13 mouse cellular contexts compared by ENCODE assay signal in genomic region chr14:13453461-13454204, GRCm38 (mm10).
DNase-seq lines count a peak whose midpoint lies in the region; ATAC-seq lines count a peak whose summit lies in the region.
"Had no signal": no experiment of that assay in that cellular context is flagged by ENCODE, and none has a peak within 500 bp of the region (broad histone marks: within the 10 kb centered on the region; RNA-seq: fewer than 3 reads in every experiment).

No protein-coding gene starts in this region.

- H3K4me3 ChIP-seq in kidney, embryonic 15.5 days (replicated peaks) = no peak overlapping the region
- H3K4me3 ChIP-seq in embryonic facial prominence, embryonic 11.5 days (ENCODE audit: low read depth, low read length) = no peak overlapping the region
- H3K4me3 ChIP-seq in hindbrain, embryonic 16.5 days (ENCODE audit: low read length) = peak overlapping the region; percentile 20; the same call in 1 of the 2 replicates
- peak overlapping the region; percentile 19; the same call in 1 of the 2 replicates for H3K4me3 ChIP-seq in neural tube, embryonic 15.5 days (replicated peaks)
- H3K4me3 ChIP-seq: heart, embryonic 13.5 days; limb, embryonic 15.5 days had no signal

- H3K9me3 ChIP-seq in kidney, embryonic 15.5 days (replicated peaks) = no peaks in the 10 kb centered on the region
- no peaks in the 10 kb centered on the region for H3K9me3 ChIP-seq in embryonic facial prominence, embryonic 11.5 days (replicated peaks; ENCODE audit: control insufficient read depth, low read length)
- H3K9me3 ChIP-seq in hindbrain, embryonic 16.5 days (ENCODE audit: control insufficient read depth, low read length) = no peaks in the 10 kb centered on the region
- no peaks in the 10 kb centered on the region for H3K9me3 ChIP-seq in neural tube, embryonic 15.5 days (replicated peaks)
- H3K9me3 ChIP-seq: heart, embryonic 13.5 days; limb, embryonic 15.5 days had no signal

- 22% methylated on average over 3 of the region's 3 CpGs for whole genome bisulfite sequencing in kidney, embryonic 15.5 days
- 28% methylated on average over 3 of the region's 3 CpGs for WGBS in embryonic facial prominence, embryonic 11.5 days
- 14% methylated on average over 3 of the region's 3 CpGs for WGBS in hindbrain, embryonic 16.5 days
- 24% methylated on average over 3 of the region's 3 CpGs for WGBS in neural tube, embryonic 15.5 days

- H3K9ac ChIP-seq in kidney, embryonic 15.5 days = no peak overlapping the region
- no peak overlapping the region for H3K9ac ChIP-seq in embryonic facial prominence, embryonic 11.5 days (replicated peaks; ENCODE audit: low read length)
- peak overlapping the region; percentile 51 for H3K9ac ChIP-seq in hindbrain, embryonic 16.5 days (ENCODE audit: low read depth, low read length)
- peak overlapping the region; percentile 17; the same call in 1 of the 2 replicates for H3K9ac ChIP-seq in neural tube, embryonic 15.5 days (replicated peaks)
- H3K9ac ChIP-seq: heart, embryonic 13.5 days; limb, embryonic 15.5 days had no signal

- no peak overlapping the region for H3K27ac ChIP-seq in kidney, embryonic 15.5 days
- H3K27ac ChIP-seq in embryonic facial prominence, embryonic 11.5 days (replicated peaks; ENCODE audit: low read depth, low read length) = no peak overlapping the region
- H3K27ac ChIP-seq in hindbrain, embryonic 16.5 days (ENCODE audit: low read depth, low read length) = no peak overlapping the region
- H3K27ac ChIP-seq in neural tube, embryonic 15.5 days (replicated peaks) = peak overlapping the region; percentile 41; the same call in 1 of the 2 replicates
- H3K27ac ChIP-seq: heart, embryonic 13.5 days; limb, embryonic 15.5 days had no signal

- no peaks in the 10 kb centered on the region for H3K36me3 ChIP-seq in kidney, embryonic 15.5 days
- no peaks in the 10 kb centered on the region for H3K36me3 ChIP-seq in embryonic facial prominence, embryonic 11.5 days (replicated peaks; ENCODE audit: control insufficient read depth, insufficient read depth, low read depth, low read length)
- no peaks in the 10 kb centered on the region for H3K36me3 ChIP-seq in hindbrain, embryonic 16.5 days (ENCODE audit: control insufficient read depth, insufficient read depth, low read length)
- H3K36me3 ChIP-seq in neural tube, embryonic 15.5 days = no peaks in the 10 kb centered on the region
- H3K36me3 ChIP-seq: heart, embryonic 13.5 days; limb, embryonic 15.5 days had no signal

- H3K4me2 ChIP-seq in kidney, embryonic 15.5 days = no peak overlapping the region
- H3K4me2 ChIP-seq in embryonic facial prominence, embryonic 11.5 days (ENCODE audit: low read depth, low read length) = no peak overlapping the region
- H3K4me2 ChIP-seq in hindbrain, embryonic 16.5 days (ENCODE audit: low read length) = peak overlapping the region; percentile 35
- peak overlapping the region; percentile 36 for H3K4me2 ChIP-seq in neural tube, embryonic 15.5 days
- H3K4me2 ChIP-seq: heart, embryonic 13.5 days; limb, embryonic 15.5 days had no signal

- DNase-seq in kidney, postnatal 25 days = no peak
- no peak for DNase-seq in embryonic facial prominence, embryonic 11.5 days (ENCODE audit: low spot score)
- DNase-seq in adrenal gland, adult 2 months = no peak
- DNase-seq in cerebellum, adult 9-10 months = no peak
- DNase-seq in gastrocnemius, adult 8-10 months (ENCODE audit: low spot score in 2 of 2) = no peak
- DNase-seq: cerebellum, adult 11 months; kidney, adult 8-10 months; lung, postnatal 4 days had no signal

- H3K4me1 ChIP-seq in kidney, embryonic 15.5 days = no peaks in the 10 kb centered on the region
- H3K4me1 ChIP-seq in embryonic facial prominence, embryonic 11.5 days (ENCODE audit: control insufficient read depth, insufficient read depth, low read length) = no peaks in the 10 kb centered on the region
- H3K4me1 ChIP-seq in hindbrain, embryonic 16.5 days (ENCODE audit: control insufficient read depth, insufficient read depth, low read depth, low read length) = peaks cover 6% of the 10 kb centered on the region
- peaks cover 22% of the 10 kb centered on the region; the same call in 1 of the 2 replicates for H3K4me1 ChIP-seq in neural tube, embryonic 15.5 days
- H3K4me1 ChIP-seq: heart, embryonic 13.5 days had no signal

- ATAC-seq in kidney, embryonic 15.5 days (replicated peaks; ENCODE audit: low FRiP score) = peak; percentile 86
- peak; percentile 67; the same call in 1 of the 2 replicates for ATAC-seq in embryonic facial prominence, embryonic 11.5 days (replicated peaks; ENCODE audit: insufficient number of reproducible peaks, low FRiP score, low TSS enrichment, low read depth)
- ATAC-seq in hindbrain, embryonic 16.5 days = peak; percentile 85
- ATAC-seq in neural tube, embryonic 15.5 days (ENCODE audit: low FRiP score) = peak; percentile 67; the same call in 1 of the 2 replicates

- H3K27me3 ChIP-seq in kidney, embryonic 15.5 days = no peaks in the 10 kb centered on the region
- no peaks in the 10 kb centered on the region for H3K27me3 ChIP-seq in embryonic facial prominence, embryonic 11.5 days (ENCODE audit: control insufficient read depth, insufficient read depth, low read length)
- H3K27me3 ChIP-seq in hindbrain, embryonic 16.5 days (replicated peaks; ENCODE audit: control insufficient read depth, insufficient read depth, low read length) = no peaks in the 10 kb centered on the region
- H3K27me3 ChIP-seq in neural tube, embryonic 15.5 days (replicated peaks) = no peaks in the 10 kb centered on the region
- H3K27me3 ChIP-seq: heart, embryonic 13.5 days; limb, embryonic 15.5 days had no signal

Comparison
In these comparisons a context has a peak if more than half of its experiments do, and no peak if none do; other contexts are left out.
1. H3K4me2 ChIP-seq: peak in hindbrain, embryonic 16.5 days (single experiment) and neural tube, embryonic 15.5 days (single experiment); none in kidney, embryonic 15.5 days (single experiment) and embryonic facial prominence, embryonic 11.5 days (single experiment).
2. H3K4me3 ChIP-seq: peak in hindbrain, embryonic 16.5 days (single experiment) and neural tube, embryonic 15.5 days (single experiment); none in kidney, embryonic 15.5 days (single experiment) and embryonic facial prominence, embryonic 11.5 days (single experiment).
3. H3K9ac ChIP-seq: peak in hindbrain, embryonic 16.5 days (single experiment) and neural tube, embryonic 15.5 days (single experiment); none in kidney, embryonic 15.5 days (single experiment) and embryonic facial prominence, embryonic 11.5 days (single experiment).
4. Peak in every context shown above with its lines, with median percentiles within 50 percentile points of each other: ATAC-seq.